Mouse (Mus musculus) cortical plate, adult 2 months (tissue): Measurements from ENCODE around the gene Arl5a. TPM values are rescaled to one million over a fixed set of nuclear protein-coding genes. Genes with fewer than 3 reads are reported as not detected.
A peak's percentile ranks its signal among the peaks of the same experiment; 100 is the strongest.

ENCODE experiments used
- H3K27ac ChIP-seq: fragments of 200-500 bp; 2 replicates; pipeline ENCODE4 v1.5.1; 2012; ENCODE audit warnings: low read length, control low read depth, inconsistent platforms; ENCODE audit not compliant: insufficient read depth
- H3K4me1 ChIP-seq: fragments of 200-500 bp; 2 replicates; pipeline ENCODE4 v1.6.1; 2011; ENCODE audit warnings: low read length; ENCODE audit not compliant: control insufficient read depth, insufficient read depth
- H3K4me3 ChIP-seq: fragments of 200-500 bp; 2 replicates; pipeline ENCODE4 v1.5.1; 2011; ENCODE audit warnings: mild to moderate bottlenecking, low read length, control low read depth; ENCODE audit not compliant: insufficient read depth
- CTCF ChIP-seq: fragments of 200-500 bp; IDR thresholded peaks from 2 replicates; pipeline ENCODE4 v1.5.1; 2011; ENCODE audit warnings: mild to moderate bottlenecking, control low read depth, low read length; ENCODE audit not compliant: insufficient read depth; ENCODE audit errors: extremely low read depth
- POLR2A ChIP-seq: fragments of 200-500 bp; IDR thresholded peaks from 2 replicates; pipeline ENCODE4 v1.6.1; 2011; ENCODE audit warnings: mild to moderate bottlenecking, low read length, control low read depth; ENCODE audit not compliant: insufficient read depth; ENCODE audit errors: extremely low read depth
- polyA plus RNA-seq: library from polyadenylated mRNA; depleted of rRNA; stranded (reverse); fragments of >200 nt; gene quantifications from 2 replicates; pipeline ENCODE4 v1.2.3, GENCODE M21; 2012

Gene Arl5a
- polyA plus RNA-seq, 1 experiment: 41.8 TPM

- H3K4me1 ChIP-seq: peaks cover 4% of the 10 kb centered on the region; the same call in 1 of the 2 replicates
- TF ChIP-seq POLR2A (no peak), CTCF (no peak)
- no peak overlapping the region for H3K27ac ChIP-seq
- H3K4me3 ChIP-seq: no peak overlapping the region
These were observed 21.9 kb upstream of the Arl5a start for GRCm38 (mm10) chr2:52446648-52447047.

- TF ChIP-seq CTCF (no peak), POLR2A (no peak)
- no peaks in the 10 kb centered on the region for H3K4me1 ChIP-seq
These were observed 17.4 kb upstream of the Arl5a start for GRCm38 (mm10) chr2:52442125-52442524.

GRCm38 (mm10) chr2:52440420-52441015 is 15.8 kb upstream of the Arl5a start:
- TF ChIP-seq CTCF (no peak), POLR2A (no peak)

More at GRCm38 (mm10) chr2:52442125-52442524, 17.4 kb upstream of the Arl5a start:
- Histone ChIP-seq H3K4me3 (no peak overlapping the region), H3K27ac (no peak overlapping the region)

GRCm38 (mm10) chr2:52438437-52438836 is 13.7 kb upstream of the Arl5a start:
- Histone ChIP-seq H3K4me3 (no peak overlapping the region), H3K4me1 (no peaks in the 10 kb centered on the region), H3K27ac (no peak overlapping the region)
- TF ChIP-seq CTCF: no peak
- TF ChIP-seq POLR2A: no peak

More at GRCm38 (mm10) chr2:52440420-52441015, 15.8 kb upstream of the Arl5a start:
- Histone ChIP-seq H3K27ac (no peak overlapping the region), H3K4me1 (no peaks in the 10 kb centered on the region), H3K4me3 (no peak overlapping the region)

DNA sequence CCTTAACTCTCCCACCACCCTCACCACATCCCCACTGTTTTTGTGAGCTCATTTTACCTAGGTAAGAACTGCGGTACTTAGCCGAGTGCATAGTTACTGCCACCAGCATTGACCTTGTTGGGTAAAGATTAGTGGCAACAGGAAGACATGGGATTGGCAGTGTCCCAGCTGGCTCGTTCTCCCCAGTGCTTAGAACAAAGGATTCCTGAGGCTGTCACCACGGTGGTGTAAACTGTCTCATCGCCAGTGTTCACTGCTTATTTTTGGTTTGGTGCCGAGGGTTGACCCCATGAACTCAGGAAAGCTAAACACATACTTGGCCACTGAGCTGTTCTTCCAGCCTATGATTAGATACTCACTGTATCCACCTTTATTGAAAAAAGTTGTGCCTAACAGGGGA is 13.3 kb upstream of the Arl5a start:
- Histone ChIP-seq H3K4me3 (no peak overlapping the region), H3K27ac (no peak overlapping the region)

GRCm38 (mm10) chr2:52435919-52436632 is 11.4 kb upstream of the Arl5a start:
- TF ChIP-seq POLR2A (no peak), CTCF (no peak)
- Histone ChIP-seq H3K27ac (no peak overlapping the region), H3K4me1 (no peaks in the 10 kb centered on the region), H3K4me3 (no peak overlapping the region)

More for the DNA sequence above, 13.3 kb upstream of the Arl5a start:
- H3K4me1 ChIP-seq: no peaks in the 10 kb centered on the region
- no peak for TF ChIP-seq CTCF
- TF ChIP-seq POLR2A: no peak

DNA sequence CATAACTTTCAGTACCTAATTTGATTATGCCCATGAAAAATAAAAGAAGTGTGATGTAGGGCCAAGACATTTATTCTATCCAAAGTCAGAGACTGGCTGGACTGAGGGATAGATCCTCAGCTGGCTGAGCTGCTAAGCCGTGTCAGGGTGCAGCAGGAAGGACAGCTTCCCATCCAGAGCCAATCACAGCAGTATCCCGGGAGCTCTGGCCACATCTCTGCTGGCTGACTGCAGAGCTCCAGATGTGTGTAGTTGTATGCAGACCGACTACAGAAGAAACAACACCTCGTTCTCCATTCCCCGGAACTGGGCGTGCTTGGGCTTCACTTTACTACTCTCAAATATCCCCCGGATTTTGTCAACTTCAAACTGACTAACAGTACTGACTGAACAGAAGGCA is 8.7 kb upstream of the Arl5a start:
- H3K4me3 ChIP-seq: no peak overlapping the region
- no peak overlapping the region for H3K27ac ChIP-seq
- no peak for TF ChIP-seq POLR2A
- TF ChIP-seq CTCF: no peak
- no peaks in the 10 kb centered on the region for H3K4me1 ChIP-seq

DNA sequence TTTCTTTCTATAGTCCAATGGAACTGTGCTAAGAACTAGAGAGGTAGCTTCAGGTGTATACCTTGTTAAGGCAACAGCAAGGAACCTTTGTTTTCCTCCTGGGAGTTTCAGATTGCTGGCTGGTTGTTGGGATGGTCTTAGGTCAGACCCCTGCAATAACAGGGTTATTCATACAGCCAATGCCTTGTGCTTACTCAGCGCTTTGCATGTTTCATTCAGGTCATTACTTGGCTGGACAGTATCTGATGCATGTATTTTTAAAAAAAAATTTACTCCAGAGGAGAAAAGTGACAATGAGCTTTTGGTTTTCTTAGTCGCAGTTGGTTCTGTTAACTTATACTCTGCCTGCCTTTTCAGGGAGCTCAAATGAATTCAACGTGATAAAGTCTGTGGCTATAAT is 2.7 kb upstream of the Arl5a start:
- no peaks in the 10 kb centered on the region for H3K4me1 ChIP-seq
- TF ChIP-seq CTCF: no peak
- TF ChIP-seq POLR2A: no peak
- no peak overlapping the region for H3K27ac ChIP-seq
- H3K4me3 ChIP-seq: no peak overlapping the region

- TF ChIP-seq CTCF (no peak), POLR2A (no peak)
- no peak overlapping the region for H3K27ac ChIP-seq
- no peak overlapping the region; the same call in 1 of the 2 replicates for H3K4me3 ChIP-seq
- H3K4me1 ChIP-seq: peaks cover 5% of the 10 kb centered on the region
These were observed 1.3 kb upstream of the Arl5a start for GRCm38 (mm10) chr2:52426041-52426440.

- peak overlapping the region; percentile 93 for H3K4me3 ChIP-seq
- no peak overlapping the region for H3K27ac ChIP-seq
- H3K4me1 ChIP-seq: peaks cover 5% of the 10 kb centered on the region
- TF ChIP-seq POLR2A: no peak
- TF ChIP-seq CTCF: no peak
These were observed 758 bp upstream of the Arl5a start for GRCm38 (mm10) chr2:52425523-52425795.
